ENCODE assay signal across 19 mouse cellular contexts in genomic region chr8:61302029-61302368, GRCm38 (mm10).
DNase-seq lines count a peak whose midpoint lies in the region; ATAC-seq and TF ChIP-seq lines count a peak whose summit lies in the region.
"Had no signal": no experiment of that assay in that cellular context is flagged by ENCODE, and none has a peak within 500 bp of the region (broad histone marks: within the 10 kb centered on the region; RNA-seq: fewer than 3 reads in every experiment).

No protein-coding gene starts in this region.

- TF ChIP-seq CTCF in layer of hippocampus, adult 2 months (conservative IDR thresholded peaks at IDR 0.05), result no peak

- peak overlapping the region; percentile 1; the same call in 1 of the 2 replicates for H3K27ac ChIP-seq in forebrain, embryonic 10.5 days
- no peak overlapping the region; the same call in 1 of the 2 replicates for H3K27ac ChIP-seq in forebrain, embryonic 14.5 days (ENCODE audit: low read depth, low read length)
- H3K27ac ChIP-seq in layer of hippocampus, adult 2 months, result peak overlapping the region; percentile 32
- H3K27ac ChIP-seq in hindbrain, embryonic 12.5 days, result peak overlapping the region; percentile 42
- peak overlapping the region; percentile 35; the same call in 1 of the 2 replicates for H3K27ac ChIP-seq in neural tube, embryonic 14.5 days (ENCODE audit: low read depth, low read length)
- H3K27ac ChIP-seq: gastrocnemius, adult 2 months; heart, embryonic 15.5 days had no signal

- no peak overlapping the region for H3K9ac ChIP-seq in forebrain, embryonic 14.5 days (ENCODE audit: low read length)
- H3K9ac ChIP-seq in hindbrain, embryonic 12.5 days, result no peak overlapping the region
- H3K9ac ChIP-seq in neural tube, embryonic 14.5 days (replicated peaks; ENCODE audit: low read depth, low read length), result no peak overlapping the region
- H3K9ac ChIP-seq: heart, embryonic 15.5 days; liver, postnatal 0 days had no signal

- H3K27me3 ChIP-seq in forebrain, embryonic 10.5 days (ENCODE audit: poor library complexity, severe bottlenecking), result no peaks in the 10 kb centered on the region
- H3K27me3 ChIP-seq in forebrain, embryonic 14.5 days (replicated peaks; ENCODE audit: control insufficient read depth, insufficient read depth, low read length), result no peaks in the 10 kb centered on the region
- no peaks in the 10 kb centered on the region for H3K27me3 ChIP-seq in hindbrain, embryonic 12.5 days
- no peaks in the 10 kb centered on the region for H3K27me3 ChIP-seq in neural tube, embryonic 14.5 days (ENCODE audit: control insufficient read depth, insufficient read depth, low read length)
- H3K27me3 ChIP-seq: heart, embryonic 15.5 days had no signal

- no peak; the same call in 1 of the 2 replicates for ATAC-seq in forebrain, embryonic 14.5 days
- no peak for ATAC-seq in hindbrain, embryonic 12.5 days (ENCODE audit: low FRiP score)
- no peak for ATAC-seq in neural tube, embryonic 14.5 days (ENCODE audit: low read depth)
- ATAC-seq: liver, postnatal 0 days had no signal

- H3K4me2 ChIP-seq in forebrain, embryonic 14.5 days (ENCODE audit: low read length), result no peak overlapping the region
- no peak overlapping the region for H3K4me2 ChIP-seq in hindbrain, embryonic 12.5 days (replicated peaks)
- no peak overlapping the region for H3K4me2 ChIP-seq in neural tube, embryonic 14.5 days (ENCODE audit: low read depth, low read length)
- H3K4me2 ChIP-seq: heart, embryonic 15.5 days had no signal

- H3K4me1 ChIP-seq in forebrain, embryonic 10.5 days, result peaks cover 48% of the 10 kb centered on the region
- H3K4me1 ChIP-seq in forebrain, embryonic 14.5 days (ENCODE audit: control insufficient read depth, insufficient read depth, low read length), result peaks cover 19% of the 10 kb centered on the region
- H3K4me1 ChIP-seq in hindbrain, embryonic 12.5 days, result peaks cover 16% of the 10 kb centered on the region
- 0 out of 2 replicates have a peak, but pooled peaks cover 3% of the 10 kb centered on the region for H3K4me1 ChIP-seq in neural tube, embryonic 14.5 days (ENCODE audit: control insufficient read depth, insufficient read depth, low read length)
- H3K4me1 ChIP-seq: heart, embryonic 15.5 days had no signal

- H3K9me3 ChIP-seq in forebrain, embryonic 10.5 days, result no peaks in the 10 kb centered on the region
- no peaks in the 10 kb centered on the region for H3K9me3 ChIP-seq in forebrain, embryonic 14.5 days (replicated peaks; ENCODE audit: control insufficient read depth, low read length)
- H3K9me3 ChIP-seq in hindbrain, embryonic 12.5 days (replicated peaks), result no peaks in the 10 kb centered on the region
- no peaks in the 10 kb centered on the region for H3K9me3 ChIP-seq in neural tube, embryonic 14.5 days (ENCODE audit: control insufficient read depth, low read length)
- H3K9me3 ChIP-seq: heart, embryonic 15.5 days had no signal

- WGBS in forebrain, embryonic 10.5 days, result 78% methylated on average over 5 of the region's 5 CpGs
- WGBS in forebrain, embryonic 14.5 days, result 39% methylated on average over 5 of the region's 5 CpGs
- 63% methylated on average over 5 of the region's 5 CpGs for WGBS in hindbrain, embryonic 12.5 days
- 25% methylated on average over 5 of the region's 5 CpGs for WGBS in neural tube, embryonic 14.5 days

- intact Hi-C loops in left cerebral cortex, postnatal 10 days (cut with DNase I), result no loop called here

- 0 out of 2 replicates have a peak, but pooled peaks cover 3% of the 10 kb centered on the region for H3K36me3 ChIP-seq in forebrain, embryonic 10.5 days (replicated peaks)
- no peaks in the 10 kb centered on the region for H3K36me3 ChIP-seq in forebrain, embryonic 14.5 days (ENCODE audit: control insufficient read depth, insufficient read depth, low read length)
- H3K36me3 ChIP-seq in hindbrain, embryonic 12.5 days, result no peaks in the 10 kb centered on the region
- H3K36me3 ChIP-seq in neural tube, embryonic 14.5 days (ENCODE audit: control insufficient read depth, insufficient read depth, low read length), result no peaks in the 10 kb centered on the region
- H3K36me3 ChIP-seq: heart, embryonic 15.5 days had no signal

- no peak for DNase-seq in forebrain, embryonic 10.5 days (ENCODE audit: extremely low spot score, low spot score)
- no peak for DNase-seq in forebrain, embryonic 14.5 days (ENCODE audit: low spot score)
- DNase-seq in layer of hippocampus, adult 2 months (ENCODE audit: low spot score in 2 of 2), result no peak
- DNase-seq in layer of hippocampus, adult 8-10 months (ENCODE audit: low spot score in 2 of 2), result no peak
- no peak for DNase-seq in left cerebral cortex, postnatal 10 days (ENCODE audit: extremely low spot score in 1 of 2, low spot score in 2 of 2)
- DNase-seq in natural killer cell, adult 2 months (ENCODE audit: low spot score in 2 of 2), result no peak
- DNase-seq: adrenal gland, postnatal 14 days; cerebellum, adult 8-10 months; gastrocnemius, adult 2 months; heart, adult 18-20 months; kidney, postnatal 14 days; layer of hippocampus, postnatal 36 days; liver, postnatal 0 days; lung, postnatal 36 days; thymus, adult 2 months had no signal

- H3K4me3 ChIP-seq in forebrain, embryonic 10.5 days, result no peak overlapping the region
- no peak overlapping the region for H3K4me3 ChIP-seq in forebrain, embryonic 14.5 days (ENCODE audit: low read depth, low read length)
- H3K4me3 ChIP-seq in layer of hippocampus, adult 2 months, result no peak overlapping the region
- H3K4me3 ChIP-seq in hindbrain, embryonic 12.5 days, result no peak overlapping the region
- H3K4me3 ChIP-seq in neural tube, embryonic 14.5 days (ENCODE audit: low read depth, low read length), result no peak overlapping the region
- H3K4me3 ChIP-seq: erythroblast, embryonic 14.5 days; gastrocnemius, adult 2 months; heart, embryonic 15.5 days had no signal
